Mouse (Mus musculus) hindbrain, postnatal 0 days (tissue): ENCODE data around the gene Dusp7. TPM values are rescaled to one million over a fixed set of nuclear protein-coding genes. Genes with fewer than 3 reads are reported as not detected.

Experiments used
- ATAC-seq: fragments of 200-750 bp; cut with Nextera tagmentation; 2 replicates; pipeline ENCODE4 v1.8.0; 2017; ENCODE audit warnings: mild to moderate bottlenecking, moderate TSS enrichment, moderate library complexity
- DNase-seq: peaks from one replicate; pipeline ENCODE4 v3.0.0-alpha.2; 2015; ENCODE audit warnings: low spot score
- H3K27ac ChIP-seq: fragments of 300-500 bp; sonication (generic); 2 replicates; pipeline ENCODE4 v1.5.1; 2014; ENCODE audit warnings: mild to moderate bottlenecking
- H3K27me3 ChIP-seq: fragments of 300-500 bp; sonication (generic); 2 replicates; pipeline ENCODE4 v1.6.1; 2014; ENCODE audit warnings: low read length, mixed read lengths; ENCODE audit not compliant: insufficient read depth
- H3K36me3 ChIP-seq: fragments of 300-500 bp; sonication (generic); 2 replicates; pipeline ENCODE4 v1.6.1; 2014; ENCODE audit warnings: low read length, mixed read lengths; ENCODE audit not compliant: insufficient read depth
- H3K4me1 ChIP-seq: fragments of 300-500 bp; sonication (generic); 2 replicates; pipeline ENCODE4 v1.6.1; 2014; ENCODE audit warnings: antibody characterized with exemption, low read length, mixed read lengths; ENCODE audit not compliant: insufficient read depth
- H3K4me2 ChIP-seq: fragments of 300-500 bp; sonication (generic); 2 replicates; pipeline ENCODE4 v1.6.1; 2014; ENCODE audit warnings: low read depth, mild to moderate bottlenecking, low read length, moderate library complexity, mixed read lengths
- H3K4me3 ChIP-seq: fragments of 300-500 bp; sonication (generic); 2 replicates; pipeline ENCODE4 v1.5.1; 2014; ENCODE audit warnings: low read length
- H3K9ac ChIP-seq: fragments of 300-500 bp; sonication (generic); replicated peaks from 2 replicates; pipeline ENCODE4 v1.6.1; 2014; ENCODE audit warnings: mild to moderate bottlenecking, low read length, moderate library complexity, mixed read lengths
- H3K9me3 ChIP-seq: fragments of 300-500 bp; sonication (generic); 2 replicates; pipeline ENCODE4 v1.6.1; 2016; ENCODE audit warnings: low read length, mixed read lengths
- CTCF ChIP-seq: IDR thresholded peaks from 2 replicates; pipeline ENCODE4 v1.5.1; 2016; ENCODE audit warnings: antibody characterized with exemption, control low read depth, low read depth
- WGBS: fragments of 180-500 bp; shearing (Covaris S2); extraction: QIAGEN DNeasy Blood & Tissue Kit; methylation state at CpG from one replicate; pipeline ENCODE4 v1.1.7; 2014; 5-methylcytosine and 5-hydroxymethylcytosine counted together
- polyA plus RNA-seq: library from polyadenylated mRNA; unstranded; fragments of >200 nt; fragmentation: Nextera tagmentation; extraction: Ambion mirVana; gene quantifications from 2 replicates; pipeline ENCODE4 v1.2.1, GENCODE M21; 2015
- total RNA-seq: library from RNA; depleted of rRNA; stranded (reverse); fragments of >200 nt; gene quantifications from 2 replicates; pipeline ENCODE4 v1.2.3, GENCODE M21; 2014

The Dusp7 gene
- total and polyA plus RNA-seq, 2 experiments from 2014 or later, result 13.7 to 66.4 TPM

- ATAC-seq (peak; percentile 66; the same call in 1 of the 2 replicates), DNase-seq (peak; percentile 63)
- H3K27ac ChIP-seq, result no peak overlapping the region
- no peak overlapping the region for H3K4me2 ChIP-seq
- 28% methylated on average over 11 of the region's 11 CpGs for WGBS
- H3K36me3 ChIP-seq, result no peaks in the 10 kb centered on the region
- peak; percentile 60 for TF ChIP-seq CTCF
- no peaks in the 10 kb centered on the region for H3K27me3 ChIP-seq
- no peak overlapping the region for H3K4me3 ChIP-seq
- H3K9me3 ChIP-seq, result no peaks in the 10 kb centered on the region
- peaks cover 14% of the 10 kb centered on the region for H3K4me1 ChIP-seq
- H3K9ac ChIP-seq, result no peak overlapping the region
Measured at GRCm38 (mm10) chr9:106394649-106395602, 26.5 kb downstream of the Dusp7 start.

DNA sequence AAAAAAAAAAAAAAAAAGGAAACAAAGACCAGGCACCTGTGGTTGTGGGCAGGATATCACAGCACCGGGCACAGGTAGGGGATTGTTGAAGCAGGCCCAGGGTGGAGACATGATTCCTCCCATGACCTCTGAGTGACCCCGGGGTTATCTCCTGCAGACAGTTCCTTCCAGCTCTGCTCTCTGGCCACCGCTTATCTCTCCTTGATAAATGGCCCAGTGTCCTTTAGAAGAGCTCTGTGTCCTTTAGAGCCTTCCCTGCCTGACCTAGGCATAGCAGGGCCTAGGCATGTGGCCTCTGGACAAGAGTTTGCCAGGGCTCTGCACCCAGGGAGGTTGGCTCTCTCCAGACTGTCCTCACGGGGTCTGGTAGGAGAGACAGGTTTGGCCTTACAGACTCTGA is 29.3 kb downstream of the Dusp7 start:
- no peak overlapping the region for H3K4me2 ChIP-seq
- no peak overlapping the region for H3K9ac ChIP-seq
- ATAC-seq (no peak), DNase-seq (no peak)
- H3K9me3 ChIP-seq, result no peaks in the 10 kb centered on the region
- no peak for TF ChIP-seq CTCF
- no peaks in the 10 kb centered on the region for H3K27me3 ChIP-seq
- no peaks in the 10 kb centered on the region for H3K36me3 ChIP-seq
- peaks cover 8% of the 10 kb centered on the region; the same call in 1 of the 2 replicates for H3K4me1 ChIP-seq
- H3K4me3 ChIP-seq, result no peak overlapping the region
- WGBS, result 91% methylated on average over 4 of the region's 4 CpGs
- H3K27ac ChIP-seq, result no peak overlapping the region

- Histone ChIP-seq H3K4me1 (peaks cover 8% of the 10 kb centered on the region; the same call in 1 of the 2 replicates), H3K27me3 (no peaks in the 10 kb centered on the region), H3K9me3 (no peaks in the 10 kb centered on the region), H3K27ac (no peak overlapping the region), H3K36me3 (no peaks in the 10 kb centered on the region), H3K4me3 (no peak overlapping the region), H3K9ac (no peak overlapping the region), H3K4me2 (no peak overlapping the region)
- DNase-seq (no peak), ATAC-seq (no peak)
- TF ChIP-seq CTCF, result no peak
- 82% methylated on average over 9 of the region's 9 CpGs for WGBS
Measured at GRCm38 (mm10) chr9:106398667-106399311, 30.4 kb downstream of the Dusp7 start.

DNA sequence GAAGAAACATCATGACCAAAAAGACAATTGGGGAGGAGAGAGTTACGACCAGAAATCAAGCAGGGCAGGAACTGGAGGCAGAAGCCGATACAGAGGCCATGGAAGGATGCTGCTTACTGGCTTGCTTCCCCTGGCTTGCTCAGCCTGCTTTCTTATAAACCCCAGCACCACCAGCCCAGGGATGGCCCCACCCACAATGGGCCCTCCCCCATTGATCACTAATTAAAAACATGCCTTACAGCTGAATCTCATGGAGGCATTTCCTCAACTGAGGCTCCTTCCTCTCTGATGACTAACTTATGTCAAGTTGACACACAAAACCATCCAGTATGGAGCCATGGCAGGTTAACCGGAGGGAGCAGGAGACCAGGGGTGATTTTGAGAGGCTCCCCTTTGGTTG is 31.4 kb downstream of the Dusp7 start:
- Histone ChIP-seq H3K9ac (no peak overlapping the region), H3K9me3 (no peaks in the 10 kb centered on the region), H3K4me2 (no peak overlapping the region), H3K27ac (no peak overlapping the region), H3K4me1 (peaks cover 2% of the 10 kb centered on the region; the same call in 1 of the 2 replicates), H3K36me3 (no peaks in the 10 kb centered on the region), H3K4me3 (no peak overlapping the region), H3K27me3 (no peaks in the 10 kb centered on the region)
- ATAC-seq, result no peak
- WGBS, result 92% methylated on average over 3 of the region's 3 CpGs
- DNase-seq, result no peak
- no peak for TF ChIP-seq CTCF

- no peaks in the 10 kb centered on the region for H3K27me3 ChIP-seq
Measured at GRCm38 (mm10) chr9:106402149-106402548, 33.7 kb downstream of the Dusp7 start.

DNA sequence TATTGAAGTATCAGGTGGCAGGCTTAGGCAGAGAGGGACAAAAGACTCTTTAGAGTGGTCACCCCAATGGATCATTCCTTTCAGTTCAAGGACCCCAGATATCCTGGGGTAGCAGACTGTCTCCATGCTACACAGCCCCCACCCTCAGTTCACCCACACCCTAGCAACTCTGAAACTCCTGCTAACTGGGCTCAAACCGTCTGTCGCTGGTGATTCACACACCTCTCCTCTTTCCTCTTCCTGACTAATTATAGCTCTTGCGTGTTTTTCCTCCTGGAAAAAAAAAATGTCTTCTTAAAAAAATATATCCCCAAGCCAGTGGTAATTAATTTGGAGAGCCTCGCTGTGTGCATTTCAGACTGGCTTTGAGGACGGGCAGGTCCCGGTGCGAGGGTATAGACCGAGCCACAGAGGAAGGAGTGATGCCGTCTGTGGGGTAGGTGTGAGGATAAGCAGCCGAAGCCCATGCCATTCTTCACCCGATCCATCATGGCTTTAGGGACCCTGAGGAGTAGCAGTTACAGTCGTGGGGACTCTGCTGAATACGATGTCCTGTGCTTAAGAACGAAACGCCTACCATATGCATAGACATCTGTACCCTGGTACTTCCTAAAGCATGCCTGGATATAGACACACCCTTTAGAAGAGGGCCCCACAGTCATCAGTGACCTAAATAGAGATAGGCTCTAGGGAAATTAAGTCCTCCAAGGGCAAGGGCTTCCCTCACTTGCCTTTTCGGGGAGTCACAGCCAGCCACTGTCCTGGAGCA is 34.4 kb downstream of the Dusp7 start:
- ATAC-seq (no peak), DNase-seq (no peak)
- no peaks in the 10 kb centered on the region for H3K9me3 ChIP-seq
- no peaks in the 10 kb centered on the region for H3K36me3 ChIP-seq
- no peak overlapping the region for H3K4me2 ChIP-seq
- H3K4me3 ChIP-seq, result no peak overlapping the region
- 81% methylated on average over 16 of the region's 16 CpGs for WGBS
- TF ChIP-seq CTCF, result no peak
- no peak overlapping the region for H3K9ac ChIP-seq
- no peaks in the 10 kb centered on the region for H3K4me1 ChIP-seq
- no peak overlapping the region for H3K27ac ChIP-seq
- H3K27me3 ChIP-seq, result no peaks in the 10 kb centered on the region

More at GRCm38 (mm10) chr9:106402149-106402548, 33.7 kb downstream of the Dusp7 start:
- no peak overlapping the region for H3K9ac ChIP-seq
- no peak overlapping the region for H3K4me2 ChIP-seq
- TF ChIP-seq CTCF, result no peak
- ATAC-seq, result no peak
- 88% methylated on average over 5 of the region's 5 CpGs for WGBS
- no peak overlapping the region for H3K4me3 ChIP-seq
- no peak for DNase-seq
- no peaks in the 10 kb centered on the region for H3K9me3 ChIP-seq
- no peak overlapping the region for H3K27ac ChIP-seq
- no peaks in the 10 kb centered on the region for H3K36me3 ChIP-seq
- no peaks in the 10 kb centered on the region for H3K4me1 ChIP-seq
